Mouse (Mus musculus) forelimb bud, embryonic 11.5 days (tissue): ENCODE data around the gene Rad51b.

Experiments
- DNase-seq: peaks from one replicate; pipeline ENCODE4 v3.0.0-alpha.2; 2012; ENCODE audit warnings: low read depth, low spot score

Gene Rad51b

GRCm38 (mm10) chr12:79613061-79613788, 316.1 kb downstream of the Rad51b start:
- no peak for DNase-seq

- peak; percentile 70 for DNase-seq
Observed at GRCm38 (mm10) chr12:79613846-79614582, 316.9 kb downstream of the Rad51b start.

- DNase-seq: no peak
Observed at GRCm38 (mm10) chr12:79614583-79614953, 317.5 kb downstream of the Rad51b start.

- no peak for DNase-seq
Observed at GRCm38 (mm10) chr12:79615717-79616316, 318.7 kb downstream of the Rad51b start.

- DNase-seq: no peak
Observed at GRCm38 (mm10) chr12:79619009-79619408, 321.9 kb downstream of the Rad51b start.

- no peak for DNase-seq
Observed at GRCm38 (mm10) chr12:79620693-79621092, 323.6 kb downstream of the Rad51b start.

- no peak for DNase-seq
Observed at GRCm38 (mm10) chr12:79623308-79623707, 326.2 kb downstream of the Rad51b start.

GRCm38 (mm10) chr12:79625699-79626554, 328.8 kb downstream of the Rad51b start:
- no peak for DNase-seq

GRCm38 (mm10) chr12:79626555-79627080, 329.5 kb downstream of the Rad51b start:
- no peak for DNase-seq

- no peak for DNase-seq
Observed at GRCm38 (mm10) chr12:79627351-79628120, 330.5 kb downstream of the Rad51b start.

GRCm38 (mm10) chr12:79628121-79628774, 331.2 kb downstream of the Rad51b start:
- DNase-seq: no peak

- DNase-seq: no peak
Observed at GRCm38 (mm10) chr12:79629945-79630850, 333.1 kb downstream of the Rad51b start.

- no peak for DNase-seq
Observed at GRCm38 (mm10) chr12:79633458-79634106, 336.5 kb downstream of the Rad51b start.

GRCm38 (mm10) chr12:79641570-79642285, 344.6 kb downstream of the Rad51b start:
- DNase-seq: no peak

- DNase-seq: no peak
Observed at GRCm38 (mm10) chr12:79642715-79643114, 345.6 kb downstream of the Rad51b start.

- no peak for DNase-seq
Observed at GRCm38 (mm10) chr12:79645656-79646055, 348.6 kb downstream of the Rad51b start.

GRCm38 (mm10) chr12:79646646-79647164, 349.6 kb downstream of the Rad51b start:
- no peak for DNase-seq

GRCm38 (mm10) chr12:79647382-79647781, 350.3 kb downstream of the Rad51b start:
- DNase-seq: no peak
